Mouse (Mus musculus) heart, embryonic 11.5 days (tissue): ENCODE measurements around the gene Izumo1. TPM values are rescaled to one million over a fixed set of nuclear protein-coding genes. Genes with fewer than 3 reads are reported as not detected.
"Not testable (repeated sequence)": the region's sequence is repeated elsewhere in the genome, so short reads cannot be mapped to it uniquely, and the experiment has no call there.

ENCODE experiments used
- ATAC-seq: fragments of 200-750 bp; cut with Nextera tagmentation; replicated peaks from 2 replicates; pipeline ENCODE4 v1.8.0; 2017; ENCODE audit warnings: moderate library complexity; ENCODE audit not compliant: insufficient number of reproducible peaks, low FRiP score, low TSS enrichment
- H3K27ac ChIP-seq: fragments of 300-500 bp; sonication (generic); 2 replicates; pipeline ENCODE4 v1.5.1; 2014; ENCODE audit warnings: mild to moderate bottlenecking, low read depth, low read length
- H3K27me3 ChIP-seq: fragments of 300-500 bp; sonication (generic); 2 replicates; pipeline ENCODE4 v1.6.1; 2014; ENCODE audit warnings: mild to moderate bottlenecking, low read length, mixed read lengths; ENCODE audit not compliant: control insufficient read depth, insufficient read depth
- H3K36me3 ChIP-seq: fragments of 300-500 bp; sonication (generic); 2 replicates; pipeline ENCODE4 v1.6.1; 2014; ENCODE audit warnings: mild to moderate bottlenecking, low read length, moderate library complexity, mixed read lengths; ENCODE audit not compliant: control insufficient read depth, insufficient read depth
- H3K4me1 ChIP-seq: fragments of 300-500 bp; sonication (generic); 2 replicates; pipeline ENCODE4 v1.6.1; 2014; ENCODE audit warnings: low read length; ENCODE audit not compliant: control insufficient read depth, insufficient read depth
- H3K4me2 ChIP-seq: fragments of 300-500 bp; sonication (generic); 2 replicates; pipeline ENCODE4 v1.6.1; 2014; ENCODE audit warnings: mild to moderate bottlenecking, moderate library complexity
- H3K4me3 ChIP-seq: fragments of 300-500 bp; sonication (generic); 2 replicates; pipeline ENCODE4 v1.5.1; 2014; ENCODE audit warnings: low read depth, low read length
- H3K9ac ChIP-seq: fragments of 300-500 bp; sonication (generic); 2 replicates; pipeline ENCODE4 v1.6.1; 2014; ENCODE audit warnings: mild to moderate bottlenecking, low read depth, low read length, moderate library complexity
- H3K9me3 ChIP-seq: fragments of 300-500 bp; sonication (generic); replicated peaks from 2 replicates; pipeline ENCODE4 v1.6.1; 2016; ENCODE audit warnings: low read length; ENCODE audit not compliant: control insufficient read depth
- WGBS: fragments of 180-500 bp; shearing (Covaris S2); extraction: QIAGEN DNeasy Blood & Tissue Kit; methylation state at CpG from one replicate; pipeline ENCODE4 v1.1.7; 2014; ENCODE audit not compliant: insufficient replicate concordance; 5-methylcytosine and 5-hydroxymethylcytosine counted together
- polyA plus RNA-seq: library from polyadenylated mRNA; unstranded; fragments of >200 nt; fragmentation: Nextera tagmentation; extraction: Ambion mirVana; gene quantifications from 2 replicates; pipeline ENCODE4 v1.2.1, GENCODE M21; 2014

The Izumo1 gene
- polyA plus RNA-seq, 1 experiment from 2014 or later = 0.34 TPM

- Histone ChIP-seq H3K36me3 (no peaks in the 10 kb centered on the region), H3K4me3 (peak overlapping the region; percentile 12; the same call in 1 of the 2 replicates), H3K27me3 (no peaks in the 10 kb centered on the region), H3K27ac (no peak overlapping the region), H3K4me2 (peak overlapping the region; percentile 55), H3K9ac (0 out of 2 replicates have a peak overlapping the region, but pooled peaks have one; percentile 23), H3K4me1 (0 out of 2 replicates have a peak, but pooled peaks cover 3% of the 10 kb centered on the region), H3K9me3 (0 out of 2 replicates have a peak, but pooled peaks cover 3% of the 10 kb centered on the region)
- no peak for ATAC-seq
- 26% methylated on average over 17 of the region's 17 CpGs for WGBS
Measured at GRCm38 (mm10) chr7:45654424-45655047, 32.9 kb downstream of the Izumo1 start.

DNA sequence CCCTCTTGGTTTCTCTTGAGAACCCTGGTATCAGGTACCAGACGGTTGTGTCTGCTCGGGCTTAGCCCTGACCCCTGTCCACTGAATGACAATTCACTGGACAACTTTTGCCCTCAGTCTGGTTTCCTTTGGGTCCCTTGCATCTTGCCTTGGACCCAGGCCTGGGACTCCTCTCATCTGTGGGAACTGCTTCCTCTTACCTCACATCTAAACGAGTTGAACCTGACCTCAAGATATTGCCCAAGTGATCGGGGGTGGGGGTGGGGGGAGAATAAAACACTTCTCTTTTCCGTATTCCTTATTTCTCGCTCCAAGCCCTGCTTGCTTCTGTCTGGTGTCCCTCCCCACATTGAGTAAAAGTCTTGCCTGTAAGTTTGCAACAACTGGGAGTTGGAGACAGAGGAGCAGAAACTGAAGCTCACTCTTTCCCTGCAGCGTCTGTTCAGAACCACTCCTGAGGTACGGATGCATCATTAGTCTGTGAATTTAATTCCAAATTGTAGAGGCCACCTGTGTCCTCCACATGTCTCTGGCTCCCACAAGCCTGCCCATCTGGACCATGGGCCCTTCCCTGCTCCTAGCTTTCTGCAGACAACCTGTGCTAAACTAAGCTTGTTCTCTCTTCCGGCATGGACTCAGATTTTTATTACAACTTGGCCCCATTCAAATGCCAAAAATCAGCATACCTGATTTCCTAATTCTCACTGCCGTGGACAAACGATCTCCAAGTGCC lies 39.3 kb downstream of the Izumo1 start:
- 79% methylated on average over 11 of the region's 11 CpGs for WGBS
- H3K27me3 ChIP-seq = no peaks in the 10 kb centered on the region
- 0 out of 2 replicates have a peak, but pooled peaks cover 3% of the 10 kb centered on the region for H3K9me3 ChIP-seq
- no peak overlapping the region for H3K27ac ChIP-seq
- no peak for ATAC-seq
- no peak overlapping the region for H3K4me2 ChIP-seq
- no peak overlapping the region for H3K4me3 ChIP-seq
- H3K36me3 ChIP-seq = no peaks in the 10 kb centered on the region
- H3K9ac ChIP-seq = no peak overlapping the region
- H3K4me1 ChIP-seq = peaks cover 4% of the 10 kb centered on the region; the same call in 1 of the 2 replicates

GRCm38 (mm10) chr7:45661702-45662101 lies 40.1 kb downstream of the Izumo1 start:
- H3K4me1 ChIP-seq, H3K9me3 ChIP-seq, H3K4me3 ChIP-seq, H3K27ac ChIP-seq, H3K4me2 ChIP-seq, H3K9ac ChIP-seq, ATAC-seq, H3K36me3 ChIP-seq, H3K27me3 ChIP-seq: not testable (repeated sequence)
- 95% methylated on average over 6 of the region's 6 CpGs for WGBS

GRCm38 (mm10) chr7:45665303-45666138 lies 43.9 kb downstream of the Izumo1 start:
- no peak overlapping the region for H3K4me3 ChIP-seq
- H3K9me3 ChIP-seq = no peaks in the 10 kb centered on the region
- H3K9ac ChIP-seq = no peak overlapping the region
- no peak for ATAC-seq
- H3K4me2 ChIP-seq = no peak overlapping the region
- 56% methylated on average over 13 of the region's 13 CpGs for WGBS
- peaks cover 4% of the 10 kb centered on the region; the same call in 1 of the 2 replicates for H3K4me1 ChIP-seq
- H3K27me3 ChIP-seq = no peaks in the 10 kb centered on the region
- no peak overlapping the region for H3K27ac ChIP-seq
- H3K36me3 ChIP-seq = no peaks in the 10 kb centered on the region

GRCm38 (mm10) chr7:45666161-45666560 lies 44.5 kb downstream of the Izumo1 start, which contains the start of gene Fut2:
Gene Fut2, minus strand, starts transcription at chr7:45666394.
- no peaks in the 10 kb centered on the region for H3K9me3 ChIP-seq
- H3K4me1 ChIP-seq = peaks cover 4% of the 10 kb centered on the region; the same call in 1 of the 2 replicates
- no peaks in the 10 kb centered on the region for H3K27me3 ChIP-seq
- no peak within 1 kb of the TSS for H3K4me2 ChIP-seq
- ATAC-seq = no peak
- no peak within 1 kb of the TSS for H3K27ac ChIP-seq
- WGBS = 81% methylated on average over 7 of the region's 7 CpGs
- H3K4me3 ChIP-seq = no peak within 1 kb of the TSS
- H3K36me3 ChIP-seq = no peaks in the 10 kb centered on the region
- H3K9ac ChIP-seq = no peak within 1 kb of the TSS

GRCm38 (mm10) chr7:45667761-45668160 lies 46.1 kb downstream of the Izumo1 start:
- no peak for ATAC-seq
- Histone ChIP-seq H3K27ac (no peak overlapping the region), H3K9ac (no peak overlapping the region), H3K9me3 (no peaks in the 10 kb centered on the region), H3K27me3 (no peaks in the 10 kb centered on the region), H3K36me3 (no peaks in the 10 kb centered on the region), H3K4me3 (no peak overlapping the region), H3K4me2 (no peak overlapping the region), H3K4me1 (peaks cover 4% of the 10 kb centered on the region; the same call in 1 of the 2 replicates)
- whole genome bisulfite sequencing = 75% methylated on average over 14 of the region's 14 CpGs

GRCm38 (mm10) chr7:45668921-45669320 lies 47.3 kb downstream of the Izumo1 start:
- H3K4me1 ChIP-seq = 0 out of 2 replicates have a peak, but pooled peaks cover 4% of the 10 kb centered on the region
- H3K27me3 ChIP-seq = no peaks in the 10 kb centered on the region
- no peaks in the 10 kb centered on the region for H3K36me3 ChIP-seq
- H3K9me3 ChIP-seq = no peaks in the 10 kb centered on the region
- H3K27ac ChIP-seq = no peak overlapping the region
- ATAC-seq = no peak
- H3K4me2 ChIP-seq = no peak overlapping the region
- H3K9ac ChIP-seq = no peak overlapping the region
- WGBS = 92% methylated on average over 9 of the region's 9 CpGs
- no peak overlapping the region for H3K4me3 ChIP-seq

DNA sequence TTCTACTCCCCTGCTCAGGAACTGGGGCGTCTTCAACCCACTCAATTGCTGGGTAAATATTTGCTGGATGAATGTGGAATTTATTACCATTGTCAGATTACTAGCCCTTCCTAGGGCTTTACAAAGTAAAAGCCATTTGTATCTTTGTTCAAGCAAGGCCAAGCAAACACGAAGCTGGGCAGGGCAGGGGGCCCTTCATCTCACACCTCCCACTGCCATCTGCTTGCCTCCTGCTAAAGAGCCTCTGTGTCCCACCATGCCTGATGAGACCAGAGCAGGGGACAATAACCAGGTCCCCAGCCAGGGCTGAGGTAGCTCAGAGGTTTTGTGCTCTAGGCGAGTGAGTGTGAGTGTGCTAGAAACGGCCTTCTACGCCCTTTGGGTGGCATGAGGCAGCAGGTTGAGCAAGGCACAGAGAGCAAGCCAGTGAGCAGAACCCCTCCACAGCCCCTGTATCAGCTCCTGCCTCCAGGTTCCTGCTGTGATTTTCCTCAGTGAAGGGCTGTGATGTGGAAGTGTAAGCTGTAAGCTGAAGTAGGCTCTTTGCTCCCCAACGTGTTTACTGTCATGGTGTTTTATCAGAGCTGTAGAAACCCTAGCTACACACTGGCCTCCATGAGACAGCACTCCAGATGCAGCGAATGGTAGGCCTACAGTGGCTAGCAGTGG lies 56.1 kb downstream of the Izumo1 start:
- no peak overlapping the region for H3K27ac ChIP-seq
- no peaks in the 10 kb centered on the region for H3K9me3 ChIP-seq
- no peak overlapping the region for H3K4me3 ChIP-seq
- H3K9ac ChIP-seq = no peak overlapping the region
- H3K36me3 ChIP-seq = no peaks in the 10 kb centered on the region
- 68% methylated on average over 7 of the region's 7 CpGs for WGBS
- H3K27me3 ChIP-seq = no peaks in the 10 kb centered on the region
- H3K4me2 ChIP-seq = no peak overlapping the region
- ATAC-seq = no peak
- H3K4me1 ChIP-seq = peaks cover 8% of the 10 kb centered on the region; the same call in 1 of the 2 replicates
